In the genomic region with DNA sequence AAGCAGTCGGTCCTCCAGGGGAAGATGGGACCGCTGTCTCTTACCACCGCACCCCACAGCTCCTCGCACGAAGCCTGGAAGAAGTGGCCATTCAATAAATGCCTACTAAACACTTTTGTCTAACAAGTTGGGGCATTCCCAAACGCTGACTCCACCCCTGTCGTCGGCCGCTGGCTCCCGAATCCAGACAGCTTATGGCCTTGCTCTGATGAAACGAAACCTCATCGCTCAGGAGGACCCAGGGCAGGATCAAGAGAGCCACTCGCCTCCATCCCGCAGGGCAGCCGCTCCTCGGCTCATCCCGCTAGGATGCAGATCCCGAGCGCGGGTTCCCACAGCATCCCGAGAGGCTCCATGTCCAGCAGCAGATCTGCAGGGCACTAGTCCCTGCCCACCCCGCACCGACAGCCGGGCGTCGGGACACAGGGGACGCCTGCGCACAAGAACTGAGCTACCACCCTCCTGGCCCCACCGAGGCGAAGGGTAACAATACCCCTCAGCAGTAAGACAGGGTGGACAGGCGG, we compare ENCODE assay signal across 8 mouse cellular contexts. TPM values are rescaled to one million over a fixed set of nuclear protein-coding genes. Genes with fewer than 3 reads are reported as not detected.
DNase-seq lines count a peak whose midpoint lies in the region; ATAC-seq and TF ChIP-seq lines count a peak whose summit lies in the region.

No protein-coding gene starts in this region.

- peak overlapping the region; percentile 80 for H3K4me3 ChIP-seq in left cerebral cortex, adult 2 months
- peak overlapping the region; percentile 82 for H3K4me3 ChIP-seq in forebrain, embryonic 13.5 days
- peak overlapping the region; percentile 77 for H3K4me3 ChIP-seq in hindbrain, embryonic 14.5 days (replicated peaks; ENCODE audit: low read length)

- peak overlapping the region; percentile 93 for H3K9ac ChIP-seq in forebrain, embryonic 13.5 days
- peak overlapping the region; percentile 84 for H3K9ac ChIP-seq in hindbrain, embryonic 14.5 days

- H3K27me3 ChIP-seq in forebrain, embryonic 13.5 days = no peaks in the 10 kb centered on the region
- H3K27me3 ChIP-seq in hindbrain, embryonic 14.5 days (ENCODE audit: control insufficient read depth, insufficient read depth, low read length) = no peaks in the 10 kb centered on the region

- intact Hi-C loops in left cerebral cortex, adult 2 months (cut with DNase I) = loop anchor here (2.0 kb wide), 2 partner anchors 31 to 39 kb away; a partner anchor contains a TSS
- intact Hi-C loops in left cerebral cortex, postnatal 4 days (cut with DNase I) = no loop called here

- TF ChIP-seq CTCF in left cerebral cortex, adult 2 months (IDR thresholded peaks at IDR 0.05) = no peak

- peaks cover 24% of the 10 kb centered on the region for H3K4me1 ChIP-seq in forebrain, embryonic 13.5 days
- H3K4me1 ChIP-seq in hindbrain, embryonic 14.5 days (replicated peaks; ENCODE audit: control insufficient read depth, insufficient read depth, low read length) = peaks cover 22% of the 10 kb centered on the region

- WGBS in forebrain, embryonic 13.5 days = 0% methylated on average over 31 of the region's 31 CpGs
- WGBS in hindbrain, embryonic 14.5 days = 0% methylated on average over 31 of the region's 31 CpGs

- peak; percentile 72 for ATAC-seq in forebrain, embryonic 13.5 days
- peak; percentile 68 for ATAC-seq in hindbrain, embryonic 14.5 days (ENCODE audit: low FRiP score)

- H3K36me3 ChIP-seq in forebrain, embryonic 13.5 days (ENCODE audit: poor library complexity, severe bottlenecking) = no peaks in the 10 kb centered on the region
- H3K36me3 ChIP-seq in hindbrain, embryonic 14.5 days (replicated peaks; ENCODE audit: control insufficient read depth, insufficient read depth) = no peaks in the 10 kb centered on the region

- no peaks in the 10 kb centered on the region for H3K9me3 ChIP-seq in forebrain, embryonic 13.5 days (replicated peaks)
- H3K9me3 ChIP-seq in hindbrain, embryonic 14.5 days (ENCODE audit: control insufficient read depth, low read length) = no peaks in the 10 kb centered on the region

- DNase-seq in left cerebral cortex, adult 2 months (ENCODE audit: extremely low spot score in 1 of 2, low spot score in 2 of 2) = no peak
- no peak for DNase-seq in left cerebral cortex, postnatal 4 days
- DNase-seq in adrenal gland, postnatal 10 days = peak; percentile 84
- peak; percentile 46 for DNase-seq in hindbrain, embryonic 14.5 days (ENCODE audit: low spot score)
- peak; percentile 77 to 78 for DNase-seq in lung, adult 18-20 months
- peak; percentile 73 for DNase-seq in ovary, postnatal 36 days (ENCODE audit: low spot score)
- DNase-seq in right cerebral cortex, postnatal 4 days = no peak

- peak overlapping the region; percentile 84 for H3K4me2 ChIP-seq in forebrain, embryonic 13.5 days
- H3K4me2 ChIP-seq in hindbrain, embryonic 14.5 days (replicated peaks) = peak overlapping the region; percentile 81

- peak overlapping the region; percentile 85 for H3K27ac ChIP-seq in left cerebral cortex, adult 2 months
- H3K27ac ChIP-seq in forebrain, embryonic 13.5 days = peak overlapping the region; percentile 95
- peak overlapping the region; percentile 94 for H3K27ac ChIP-seq in hindbrain, embryonic 14.5 days

RNA-seq across cellular contexts. Expression of a gene that starts 0.6 kb away (rescaled TPM):
- total RNA-seq in left cerebral cortex, adult 2 months (2021) = 1 to 10 TPM; 7.8 to 8.3 TPM
- 10 to 100 TPM; 30.9 to 33.0 TPM for total RNA-seq in left cerebral cortex, postnatal 4 days (2021)
- 10 to 100 TPM; 11.5 to 17.6 TPM for total RNA-seq in adrenal gland, postnatal 10 days (2021)
- 41.4 and 49.4 TPM in 2 replicates for polyA plus RNA-seq in forebrain, embryonic 13.5 days (2015; fragmentation: Nextera tagmentation; extraction: Ambion mirVana)
- polyA plus RNA-seq in hindbrain, embryonic 14.5 days (2014; fragmentation: Nextera tagmentation; extraction: Ambion mirVana) = 45.7 and 48.7 TPM in 2 replicates

RNA-seq across cellular contexts. Expression of a gene that starts 6.7 kb away (rescaled TPM):
- 10 to 100 TPM; 10.1 to 10.3 TPM for total RNA-seq in left cerebral cortex, adult 2 months (2021)
- 10 to 100 TPM; 21.0 to 22.6 TPM for total RNA-seq in left cerebral cortex, postnatal 4 days (2021)
- total RNA-seq in adrenal gland, postnatal 10 days (2021) = 10 to 100 TPM; 14.6 to 16.1 TPM
- 37.2 and 40.5 TPM in 2 replicates for polyA plus RNA-seq in forebrain, embryonic 13.5 days (2015; fragmentation: Nextera tagmentation; extraction: Ambion mirVana)
- 32.0 and 37.2 TPM in 2 replicates for polyA plus RNA-seq in hindbrain, embryonic 14.5 days (2014; fragmentation: Nextera tagmentation; extraction: Ambion mirVana)

RNA-seq across cellular contexts. Expression of a gene that starts 30.4 kb away (rescaled TPM):
- 10 to 100 TPM; 27.3 to 28.7 TPM for total RNA-seq in left cerebral cortex, adult 2 months (2021)
- total RNA-seq in left cerebral cortex, postnatal 4 days (2021) = 10 to 100 TPM in 1 of 2 experiments, 1 to 10 TPM in 1; 9.8 to 12.0 TPM
- total RNA-seq in adrenal gland, postnatal 10 days (2021) = 100 to 1,000 TPM; 145 to 194 TPM
- polyA plus RNA-seq in forebrain, embryonic 13.5 days (2015; fragmentation: Nextera tagmentation; extraction: Ambion mirVana) = 22.5 and 25.6 TPM in 2 replicates
- polyA plus RNA-seq in hindbrain, embryonic 14.5 days (2014; fragmentation: Nextera tagmentation; extraction: Ambion mirVana) = 27.0 and 28.5 TPM in 2 replicates

Comparison
In these comparisons a context has a peak if more than half of its experiments do, and no peak if none do; other contexts are left out.
1. DNase-seq: peak in adrenal gland, postnatal 10 days (single experiment), hindbrain, embryonic 14.5 days (single experiment), lung, adult 18-20 months (2 of 2) and ovary, postnatal 36 days (single experiment); none in left cerebral cortex, adult 2 months (0 of 2), left cerebral cortex, postnatal 4 days (single experiment) and right cerebral cortex, postnatal 4 days (single experiment).
2. RNA of a gene that starts 30.4 kb away (total RNA-seq): 145 to 194 TPM in adrenal gland, postnatal 10 days; 27.3 to 28.7 TPM in left cerebral cortex, adult 2 months and 9.8 to 12.0 TPM in left cerebral cortex, postnatal 4 days; every median in the first group is over 4 times any median in the second.
3. Peak in every context shown above with its lines, with median percentiles within 50 percentile points of each other: H3K27ac ChIP-seq and H3K4me3 ChIP-seq.